Mouse (Mus musculus): ENCODE results near the gene Atxn2l.

DNA sequence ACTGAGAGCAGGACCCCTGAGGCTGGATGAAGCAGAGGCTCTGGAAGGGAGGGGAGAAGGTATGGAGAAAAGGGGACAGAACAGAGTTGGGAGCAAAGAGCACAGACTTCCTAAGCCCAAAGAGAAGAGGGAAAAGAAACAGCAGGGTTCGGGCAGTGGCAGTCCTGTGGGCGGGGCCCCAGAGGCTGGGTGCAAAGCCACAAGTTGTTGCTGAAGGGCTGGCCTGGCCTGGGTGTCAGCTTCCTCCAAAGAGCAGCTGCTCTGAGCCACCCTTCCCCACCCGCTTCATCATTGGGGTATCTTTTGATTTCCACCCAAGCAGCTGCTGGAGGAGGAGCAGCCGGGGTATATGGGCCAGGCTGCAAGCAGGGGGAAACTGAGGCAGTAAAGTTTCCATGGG lies 39.1 kb downstream of the Atxn2l start:
- TF ChIP-seq CTCF (IDR thresholded peaks at IDR 0.05), result no peak
- no peak for TF ChIP-seq EP300 (IDR thresholded peaks at IDR 0.05)
